Mouse (Mus musculus) cerebellum, postnatal 25 days (tissue): ENCODE data around the gene Vmn1r25.
"Not testable (repeated sequence)": the region's sequence is repeated elsewhere in the genome, so short reads cannot be mapped to it uniquely, and the experiment has no call there.

ENCODE experiments used
- DNase-seq, 2 experiments: peaks; one replicate each; pipeline ENCODE4 v3.0.0; 2021; ENCODE audit warnings: mixed read lengths in 2 of 2

Gene Vmn1r25

GRCm38 (mm10) chr6:57980710-57981109 lies at the start of gene Vmn1r25:
Gene Vmn1r25, minus strand, starts transcription at chr6:57980810.
- no peak for DNase-seq

GRCm38 (mm10) chr6:58017478-58017877 lies 36.9 kb upstream of the Vmn1r25 start:
- DNase-seq, result not testable (repeated sequence)

GRCm38 (mm10) chr6:58015059-58015458 lies 34.4 kb upstream of the Vmn1r25 start, which contains the start of gene Vmn1r26:
Gene Vmn1r26, minus strand, starts transcription at chr6:58015159.
- no peak for DNase-seq

- not testable (repeated sequence) for DNase-seq
Observed at GRCm38 (mm10) chr6:57961403-57961802, 19.2 kb downstream of the Vmn1r25 start, which contains the start of gene Vmn1r24. Gene Vmn1r24, minus strand, starts transcription at chr6:57961503.
